Mouse (Mus musculus) 3134 (cell line): ENCODE measurements around the gene Dgki.

Source experiments
- DNase-seq: peaks from one replicate; pipeline ENCODE4 v3.0.0-alpha.2; 2011; ENCODE audit warnings: low spot score; ENCODE audit not compliant: insufficient read length; ENCODE audit errors: extremely low read depth

The Dgki gene

DNA sequence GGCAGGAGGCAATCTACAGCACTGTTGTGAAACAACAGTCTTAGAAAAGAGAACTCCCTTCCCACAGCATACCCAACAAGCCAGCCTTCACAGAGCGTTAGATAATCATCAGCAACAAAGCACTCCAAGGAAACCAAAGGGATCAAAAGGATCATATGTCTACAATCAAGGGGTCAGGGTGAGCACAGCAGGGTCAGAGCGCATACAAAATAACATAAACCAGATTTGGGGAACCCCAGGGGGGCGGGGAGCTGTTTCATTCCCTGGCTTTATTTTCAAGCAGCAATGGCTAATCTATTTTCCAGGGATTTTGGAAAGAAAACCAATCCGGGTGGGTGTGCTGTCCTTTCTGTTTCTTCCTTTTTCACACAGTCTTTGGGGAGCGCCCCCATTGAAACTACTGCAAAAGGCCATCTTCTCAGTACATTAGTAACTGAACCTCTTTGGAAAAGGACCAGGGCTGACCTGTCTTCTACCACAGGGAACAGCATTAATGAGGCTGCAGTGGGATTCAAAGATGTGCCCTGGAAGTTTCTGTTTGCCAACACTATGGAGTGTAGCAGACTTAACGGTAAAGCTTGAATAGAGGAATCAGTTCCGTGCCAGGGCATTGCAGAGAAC, 419.2 kb downstream of the Dgki start:
- no peak for DNase-seq

DNA sequence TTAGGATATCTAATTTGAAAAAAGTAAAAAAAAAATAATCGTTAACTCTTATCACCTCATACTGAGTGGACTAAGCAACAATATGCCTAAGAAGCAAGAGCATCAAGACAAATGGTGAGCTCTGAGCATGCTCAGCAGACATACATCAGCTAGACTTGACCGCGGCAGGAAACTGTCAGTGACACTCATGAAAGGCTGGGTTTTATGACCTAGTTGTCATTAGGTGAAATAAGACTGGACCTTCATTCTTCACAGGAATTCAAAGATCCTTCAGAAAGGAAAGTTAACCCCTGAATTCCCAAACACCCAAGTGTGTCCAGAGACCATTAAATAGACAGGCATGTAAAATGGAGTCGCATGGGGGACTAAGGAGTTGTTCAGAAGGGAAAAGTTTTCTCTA, 422.6 kb downstream of the Dgki start:
- no peak for DNase-seq

DNA sequence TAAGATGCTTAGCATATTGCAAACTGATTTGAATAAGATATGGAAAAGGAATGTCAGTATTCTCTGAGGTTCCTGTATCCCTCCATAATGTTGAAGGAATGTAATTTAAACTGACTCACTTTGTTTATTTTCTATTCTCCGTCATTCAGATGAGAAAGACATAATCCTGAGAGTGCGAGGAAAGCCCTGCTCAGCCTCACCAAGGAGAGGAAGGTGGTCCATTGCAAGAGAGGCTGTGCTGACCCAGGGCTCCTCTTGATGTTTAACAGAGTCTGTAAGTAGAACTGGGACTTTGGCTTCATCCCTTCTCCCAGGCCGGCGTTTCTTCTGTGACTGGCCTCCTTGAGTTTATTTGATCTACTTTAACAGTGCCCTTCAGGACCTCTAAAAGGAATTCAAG, 423.6 kb downstream of the Dgki start:
- peak; percentile 1 for DNase-seq

DNA sequence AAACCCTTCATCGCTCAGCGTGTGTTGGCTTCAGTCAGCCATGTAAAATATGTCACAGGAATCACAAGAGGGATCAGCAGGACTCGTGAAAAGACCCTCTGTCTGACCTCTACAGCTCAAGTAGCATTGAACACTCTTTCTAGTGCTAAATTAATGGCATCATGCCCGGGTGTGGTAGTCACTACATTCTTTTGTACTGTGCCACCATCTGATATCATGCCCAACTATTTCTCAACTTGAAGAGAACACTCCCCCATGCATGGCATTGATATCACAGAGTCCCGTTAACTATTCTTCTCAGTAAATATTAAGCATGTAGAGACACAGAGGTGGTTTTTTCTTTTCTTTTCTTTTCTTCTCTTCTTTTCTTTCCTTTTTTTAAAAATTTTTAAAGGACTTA, 424.1 kb downstream of the Dgki start:
- peak; percentile 29 for DNase-seq

DNA sequence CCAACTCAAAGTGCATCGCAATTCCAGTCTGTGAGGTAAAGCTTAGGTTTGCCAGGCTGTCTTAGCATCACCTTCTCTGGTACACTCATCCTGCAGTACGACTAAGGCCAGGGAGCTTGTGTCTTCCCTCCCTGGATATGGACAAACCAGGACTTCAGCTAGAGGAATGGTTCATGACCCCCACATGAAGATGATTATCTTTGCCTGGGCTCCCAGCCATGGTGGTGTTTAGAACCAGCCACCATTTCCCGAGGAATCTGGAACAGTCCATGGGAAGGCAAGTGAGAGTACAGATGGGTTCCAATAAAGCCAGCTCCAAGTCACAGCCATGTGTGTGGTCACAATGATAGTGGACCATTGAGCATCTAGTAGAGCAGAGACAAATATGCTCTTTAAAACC, 427.1 kb downstream of the Dgki start:
- DNase-seq: no peak

DNA sequence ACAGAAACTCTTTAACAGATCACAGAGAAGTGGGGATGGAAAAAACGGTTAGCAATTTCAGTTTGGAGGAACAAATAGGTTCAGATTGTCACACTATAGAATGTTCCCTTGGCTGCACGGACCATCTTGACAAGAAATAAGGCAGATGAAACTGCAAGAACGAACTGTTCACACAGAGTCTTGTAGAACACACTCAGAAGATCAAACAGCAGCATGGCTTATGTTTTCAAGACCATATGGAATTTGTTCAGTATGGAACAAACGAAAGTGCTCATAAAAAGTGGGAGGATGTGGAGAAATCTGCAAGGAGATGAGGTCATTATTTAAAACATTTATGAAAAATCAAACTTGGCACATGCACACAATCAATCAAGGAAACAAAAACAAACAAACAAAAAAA, 431.8 kb downstream of the Dgki start:
- DNase-seq: no peak

DNA sequence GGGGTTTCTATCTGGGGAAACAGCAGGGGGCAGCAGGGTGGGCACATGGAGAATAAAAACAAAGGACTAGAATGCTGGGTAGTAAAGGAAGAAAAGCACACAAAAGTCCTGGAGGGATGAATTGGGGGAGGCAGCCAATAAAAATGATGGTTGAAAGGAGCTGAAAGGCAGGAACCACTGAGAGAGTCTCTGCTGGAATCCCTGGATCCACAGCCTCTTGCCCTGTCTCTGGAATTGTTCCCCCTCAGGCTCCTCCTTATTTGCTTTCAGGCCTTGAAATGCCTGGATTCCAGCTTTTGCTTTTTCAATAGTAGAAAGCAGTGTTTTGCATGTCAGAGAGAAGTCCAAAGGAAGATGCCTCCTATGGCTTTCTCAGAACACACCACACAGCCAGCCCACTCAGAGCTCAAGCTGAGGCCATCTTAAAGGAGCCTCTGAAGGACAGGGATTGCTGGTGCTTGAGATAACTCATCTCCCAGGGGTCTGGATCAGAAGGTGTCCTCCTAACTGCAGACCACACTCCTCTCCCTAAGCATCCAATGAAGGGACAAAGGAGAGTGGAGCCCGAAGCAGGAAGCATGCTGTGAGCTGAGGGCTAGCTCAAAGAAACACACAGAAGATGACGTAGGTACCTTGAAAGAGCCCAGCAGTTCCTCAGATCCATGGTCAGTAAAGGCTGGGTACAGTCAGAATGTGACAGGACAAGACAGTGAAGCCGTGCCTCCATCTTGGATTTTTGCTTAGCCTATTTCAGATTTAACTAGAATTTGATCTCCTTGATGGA, 441.5 kb downstream of the Dgki start:
- DNase-seq: no peak

DNA sequence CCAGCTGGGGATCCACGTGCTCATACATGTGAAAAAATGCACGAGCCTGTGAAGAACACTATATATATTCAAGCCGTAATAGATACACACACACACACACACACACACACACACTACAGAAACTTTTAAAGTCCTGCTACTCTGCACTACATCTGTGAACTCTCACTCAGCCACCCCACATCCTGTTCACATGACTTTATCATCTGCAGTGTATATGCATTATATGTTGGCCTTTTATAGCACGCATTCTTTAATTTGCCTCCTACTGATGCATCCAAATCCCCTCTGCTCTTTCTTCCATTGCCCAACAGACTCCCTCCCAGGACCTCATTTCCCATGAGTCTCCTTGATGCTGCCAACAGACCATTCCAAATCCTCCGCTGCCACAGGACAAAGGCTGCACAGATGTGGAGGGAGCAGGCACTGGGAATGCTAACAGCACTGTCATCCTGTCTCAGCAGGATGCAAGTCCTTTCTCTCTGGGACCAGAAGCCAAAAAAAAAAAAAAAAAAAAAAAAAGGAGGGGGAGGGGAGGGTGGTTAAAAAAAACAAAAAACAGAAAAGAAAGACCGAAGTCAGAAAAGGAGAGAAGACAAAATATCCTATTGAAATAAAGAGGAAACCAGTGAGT, 442.2 kb downstream of the Dgki start:
- no peak for DNase-seq

DNA sequence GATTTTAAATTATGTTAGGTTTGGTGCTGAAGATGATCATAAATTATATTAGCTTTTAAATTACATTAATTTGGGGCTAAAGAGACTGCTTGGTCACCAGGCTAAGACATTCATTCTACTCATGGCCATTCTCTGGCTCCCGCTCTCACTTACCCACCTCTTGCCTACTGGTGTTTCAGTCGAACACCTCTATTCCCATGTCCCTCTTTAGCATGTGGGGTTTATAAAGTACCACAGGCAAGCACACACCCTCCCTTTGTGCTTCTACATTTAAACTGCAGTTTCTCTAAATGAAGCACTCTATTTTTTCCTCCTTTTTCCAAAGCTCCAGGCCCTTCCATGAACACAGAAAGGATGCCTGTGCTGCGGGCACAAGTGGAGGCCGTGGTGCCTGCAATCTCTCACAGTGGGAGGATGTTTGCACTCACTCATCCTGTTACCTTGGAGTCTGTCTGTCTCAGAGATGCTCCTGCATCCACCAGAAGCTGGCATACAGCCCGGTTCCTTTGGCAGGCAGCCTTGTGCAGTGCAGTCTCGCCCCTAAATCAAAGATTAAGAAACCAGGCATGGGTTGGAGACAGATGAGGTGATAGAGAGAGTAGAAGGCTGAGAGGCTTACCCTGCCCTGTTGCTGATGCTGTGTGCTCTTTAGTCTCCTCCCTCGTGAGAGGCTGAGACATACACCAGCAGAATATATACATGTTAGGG, 449.4 kb downstream of the Dgki start:
- DNase-seq: no peak

DNA sequence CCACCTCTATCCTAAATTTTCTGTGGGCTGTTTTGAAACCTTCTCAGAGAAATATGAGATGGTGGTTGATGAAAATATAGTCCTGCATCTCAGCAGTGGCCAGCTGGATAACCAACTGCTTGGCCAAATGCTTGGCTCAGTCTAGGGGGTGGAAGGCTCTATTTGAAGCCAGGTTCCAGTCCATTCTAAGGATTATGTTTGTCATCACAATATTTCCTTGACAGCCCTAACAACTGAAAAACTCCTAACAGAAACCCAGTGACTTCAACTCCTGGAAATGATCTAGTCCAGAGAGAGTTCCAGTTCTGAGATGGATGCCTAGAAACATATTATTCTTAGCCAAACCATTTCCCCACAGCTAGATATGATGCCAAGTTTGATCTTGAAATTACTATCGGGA, 454.7 kb downstream of the Dgki start:
- DNase-seq: no peak

DNA sequence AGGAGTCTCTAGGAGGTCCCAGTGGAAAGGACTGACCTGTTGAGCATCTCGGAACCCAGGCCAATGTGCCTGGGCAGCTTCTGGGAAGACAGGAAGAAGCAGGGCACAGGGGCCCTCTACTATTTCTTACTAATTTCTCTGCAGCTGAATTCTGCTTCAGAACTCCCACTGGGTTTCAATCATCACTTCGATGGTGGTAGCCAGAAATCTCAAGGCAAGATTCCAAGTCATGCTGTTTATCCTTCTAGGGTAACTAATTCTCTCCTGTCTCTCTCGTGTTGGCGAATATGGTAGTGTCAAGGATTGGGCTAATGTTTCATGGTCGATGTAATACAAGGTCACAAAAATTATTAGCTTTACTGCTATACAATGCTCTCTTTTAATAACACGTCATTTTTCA, 455.7 kb downstream of the Dgki start:
- no peak for DNase-seq

DNA sequence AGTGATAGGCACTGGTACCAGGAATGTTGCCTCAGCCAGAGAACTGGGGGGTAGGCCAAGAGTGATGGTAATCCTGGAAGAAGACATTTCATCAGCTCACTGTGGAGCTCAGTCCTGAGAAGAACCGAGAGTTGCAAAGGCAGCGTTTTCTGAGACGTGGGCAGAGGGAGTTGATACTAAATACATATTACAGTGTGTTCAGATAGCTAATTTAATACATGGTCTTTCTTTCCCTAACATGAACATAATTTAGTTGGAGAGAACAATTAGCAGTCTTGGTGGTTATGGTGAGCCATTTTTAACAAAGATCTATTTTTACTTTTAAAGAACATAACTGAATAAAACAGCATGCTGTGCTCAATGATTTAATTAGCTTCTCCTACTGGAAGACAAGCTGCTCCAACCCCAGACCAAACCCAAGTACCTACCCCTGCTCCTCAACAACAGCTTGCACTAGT, 456.9 kb downstream of the Dgki start:
- DNase-seq: no peak

DNA sequence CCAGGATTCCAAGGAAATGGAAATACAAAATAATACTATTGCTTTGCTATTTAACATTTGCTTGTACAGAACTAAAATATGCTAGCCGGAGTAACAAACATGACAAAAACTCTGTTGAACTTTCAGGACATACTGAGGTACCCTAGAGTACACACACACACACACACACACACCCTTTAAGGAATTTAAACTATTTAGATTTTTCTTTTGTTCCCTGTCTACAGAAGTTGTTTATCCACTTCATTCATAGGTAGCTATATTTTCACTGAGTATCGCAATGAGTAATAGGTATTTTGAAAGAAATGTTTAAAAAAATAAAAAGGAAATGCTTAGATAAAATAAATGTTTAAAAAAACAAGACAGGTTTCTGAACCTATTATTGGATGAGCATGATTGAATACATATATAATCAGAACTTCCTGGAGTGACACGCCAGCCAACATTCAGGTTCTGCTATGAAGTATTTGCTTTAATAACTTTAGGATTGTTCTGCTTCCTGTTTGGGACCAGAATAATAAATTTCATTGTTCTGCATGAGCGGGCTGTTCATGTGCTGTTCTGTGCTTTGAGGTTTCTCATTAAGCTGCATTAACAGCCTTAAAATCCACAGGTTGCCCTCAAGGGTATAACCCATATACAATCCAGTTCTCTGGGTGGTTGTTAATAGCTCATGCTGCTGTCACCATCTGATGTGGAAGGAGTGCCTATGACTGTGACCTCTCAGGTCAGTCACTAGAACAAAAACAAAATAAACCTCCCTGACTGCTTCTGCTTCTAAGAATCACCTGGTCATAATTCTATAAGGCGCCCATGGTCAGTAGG, 457.7 kb downstream of the Dgki start:
- no peak for DNase-seq

DNA sequence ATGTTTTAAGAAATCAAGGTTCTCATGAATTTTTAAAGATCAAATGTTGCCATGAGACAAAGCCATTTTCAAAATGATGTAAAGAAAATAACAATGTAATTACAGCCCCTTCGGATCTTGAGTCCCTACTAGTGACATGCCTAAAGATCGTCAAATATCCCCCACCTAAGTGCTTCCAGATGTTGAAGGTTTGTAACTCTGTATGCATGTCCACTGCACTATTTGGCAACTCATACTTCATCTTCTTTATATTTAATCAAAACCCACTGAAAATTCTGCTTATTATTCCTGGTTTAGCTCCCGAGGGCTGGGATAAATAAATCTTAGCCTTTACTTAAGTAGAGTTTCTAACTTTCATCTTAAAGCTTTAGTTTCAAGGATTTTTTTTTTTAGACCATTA, 458.3 kb downstream of the Dgki start:
- DNase-seq: no peak

DNA sequence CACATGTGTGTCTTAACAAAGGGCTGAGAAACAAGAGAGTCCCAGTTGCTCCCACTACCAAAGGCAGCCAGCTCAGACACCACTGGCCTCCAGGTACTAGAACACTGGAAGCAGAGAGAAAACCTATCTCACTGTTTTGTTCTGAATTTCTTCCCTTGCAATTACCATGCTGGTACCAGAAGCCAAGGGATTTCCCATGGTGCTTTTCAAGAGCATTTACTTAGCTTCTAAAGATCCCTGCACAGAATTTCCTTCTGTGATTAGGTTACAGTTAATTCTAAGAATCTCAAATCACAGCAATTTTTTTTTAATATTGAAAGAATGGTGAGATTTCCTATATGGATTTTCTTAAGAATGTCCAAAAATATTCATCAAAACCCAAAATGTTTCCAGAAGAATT, 458.8 kb downstream of the Dgki start:
- DNase-seq: no peak

DNA sequence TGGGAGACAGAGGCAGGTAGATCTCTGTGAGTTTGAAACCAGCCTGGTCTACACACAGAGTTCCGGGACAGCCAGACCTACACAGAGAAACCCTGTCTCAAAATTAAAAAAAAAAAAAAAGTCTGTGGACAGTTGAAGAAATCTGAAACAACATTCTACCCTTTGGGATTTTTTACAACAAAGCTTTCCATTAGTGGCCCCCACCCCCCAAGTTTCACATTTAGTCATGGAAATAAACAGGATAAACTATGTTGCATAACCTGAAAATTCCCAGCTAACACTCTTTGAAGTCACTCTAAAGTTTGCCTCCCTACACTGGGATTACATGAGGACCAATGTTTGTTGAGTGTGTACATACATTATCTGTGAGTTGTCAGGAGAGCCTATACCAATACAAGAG, 461.2 kb downstream of the Dgki start:
- DNase-seq: no peak

DNA sequence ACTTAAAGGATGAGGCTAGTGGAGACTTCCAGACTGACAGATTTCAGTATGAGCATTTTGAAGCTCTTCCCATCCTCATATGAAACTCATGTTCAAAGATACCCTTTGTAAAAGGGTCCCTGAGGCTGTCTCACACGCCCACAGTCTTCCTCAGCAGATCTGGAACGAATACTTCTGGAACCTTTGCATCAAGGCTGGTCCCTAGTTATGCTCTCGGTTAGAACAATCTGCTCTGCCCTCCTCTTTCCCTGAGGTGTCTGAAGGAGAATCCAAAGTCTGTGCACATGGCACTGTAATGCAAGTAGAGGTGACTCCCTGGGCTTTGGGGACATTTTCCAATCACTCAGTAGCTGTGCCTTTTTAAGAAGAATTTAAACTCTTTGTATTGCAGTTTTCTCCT, 464.6 kb downstream of the Dgki start:
- no peak for DNase-seq

DNA sequence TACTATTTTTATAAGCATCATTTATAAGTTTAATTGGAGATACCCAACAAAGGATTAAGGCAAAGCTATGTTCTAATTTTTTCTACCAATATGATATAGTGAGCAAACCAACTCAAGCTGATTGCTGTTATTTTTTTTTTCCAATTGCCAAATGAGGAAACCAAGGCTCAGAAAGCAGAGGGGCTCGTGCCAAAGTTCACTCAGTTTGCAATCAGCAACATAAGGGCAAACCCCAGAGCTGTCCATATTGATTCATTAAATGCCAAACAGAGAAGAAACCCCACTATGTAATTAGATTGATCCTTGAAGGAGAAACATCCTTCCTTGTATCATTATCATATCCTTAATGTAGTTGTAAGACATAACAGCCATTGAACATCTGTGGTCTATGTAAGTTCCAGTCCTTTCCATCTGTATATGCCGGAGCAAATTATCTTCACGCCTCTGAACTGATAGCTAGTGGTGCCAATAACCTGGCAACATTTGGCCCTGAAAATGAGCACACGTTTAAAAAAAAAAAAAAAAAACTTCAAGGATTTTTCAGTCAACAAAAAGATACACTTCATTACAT, 465.2 kb downstream of the Dgki start:
- DNase-seq: no peak

DNA sequence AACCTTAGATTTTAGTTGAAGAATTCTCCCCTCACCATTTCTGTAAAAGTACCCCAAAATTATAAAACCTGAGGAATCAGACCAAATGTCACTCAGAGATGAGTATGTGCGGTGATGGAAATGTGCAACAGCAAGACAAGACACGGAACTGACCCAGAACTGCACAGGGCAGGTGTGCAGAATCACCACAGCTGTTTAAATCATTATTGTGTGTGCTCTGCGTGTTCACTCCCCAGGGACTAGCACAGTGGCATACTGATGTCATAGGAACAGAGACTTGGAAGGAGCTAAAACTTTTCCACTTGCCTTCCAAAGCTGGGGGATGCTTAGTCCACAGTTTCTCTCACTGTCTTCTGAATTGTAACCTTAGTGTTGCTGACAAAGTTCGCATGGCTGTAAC, 467.3 kb downstream of the Dgki start:
- DNase-seq: no peak

DNA sequence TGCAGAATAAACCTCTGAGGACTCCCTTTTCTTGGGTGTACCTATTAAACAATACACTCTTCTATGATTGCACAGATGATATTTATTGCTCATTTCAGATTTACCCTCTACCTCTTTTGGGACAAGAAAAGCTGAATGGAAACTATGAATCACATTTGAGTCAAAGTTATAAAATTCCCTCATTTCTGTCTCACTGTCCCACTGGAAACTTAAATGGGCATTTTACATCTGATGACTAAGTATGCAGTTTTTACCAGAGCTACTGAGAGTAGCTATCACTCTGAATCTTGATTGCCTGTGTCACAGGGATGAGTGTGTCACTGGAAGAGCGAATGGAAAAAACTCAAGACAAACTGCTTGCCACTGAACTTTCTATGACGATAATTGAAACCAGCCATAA, 467.8 kb downstream of the Dgki start:
- peak; percentile 38 for DNase-seq
